Mouse (Mus musculus): Measurements from ENCODE around the gene Isy1.

DNA sequence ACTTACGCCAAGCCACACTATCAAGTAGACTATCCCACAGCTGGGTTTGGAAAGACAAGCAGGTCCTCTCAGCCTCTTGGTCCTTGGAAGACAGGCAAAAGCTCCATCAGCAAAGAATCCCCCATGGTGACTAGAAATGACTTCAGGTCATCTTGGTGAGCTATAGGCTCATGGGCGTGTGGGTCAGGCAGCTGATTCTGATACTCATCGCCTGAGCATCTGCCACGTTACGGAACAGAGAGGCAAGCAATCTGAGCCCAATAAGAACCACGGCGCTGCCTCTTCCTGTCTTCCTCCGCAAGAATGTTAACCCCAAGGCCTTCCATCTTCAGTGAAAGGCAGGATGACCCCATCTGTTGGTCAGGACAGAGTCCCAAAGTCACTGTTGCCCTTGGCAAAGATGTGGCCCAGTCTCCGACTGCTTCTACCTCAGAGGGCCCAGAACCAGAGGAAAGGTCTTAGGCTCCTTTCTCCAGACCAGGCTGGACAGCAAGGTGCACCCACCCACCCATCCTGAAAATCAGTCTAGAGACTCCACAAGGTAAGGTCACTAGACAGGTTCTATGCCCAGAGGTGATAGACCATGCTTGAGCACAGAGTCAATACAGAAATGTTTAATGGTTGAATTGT lies 50.2 kb downstream of the Isy1 start:
- no peak for TF ChIP-seq CTCF (IDR thresholded peaks at IDR 0.05; ENCODE audit: control insufficient read depth, insufficient read depth, insufficient read length)
- TF ChIP-seq CEBPB (IDR thresholded peaks at IDR 0.05; ENCODE audit: low read depth): no peak
- TF ChIP-seq MAX (IDR thresholded peaks at IDR 0.05): no peak
